Mouse (Mus musculus): Measurements from ENCODE around the gene Elmo3. TPM values are rescaled to one million over a fixed set of nuclear protein-coding genes. Genes with fewer than 3 reads are reported as not detected.

Elmo3 gene
- polyA plus RNA-seq, 1 experiment from 2014 or later, result 23.0 TPM

GRCm38 (mm10) chr8:105315073-105315769 lies 9.8 kb downstream of the Elmo3 start:
- H3K36me3 ChIP-seq (ENCODE audit: insufficient read depth, low read length), result peaks cover 11% of the 10 kb centered on the region; the same call in 1 of the 2 replicates
- H3K4me3 ChIP-seq (ENCODE audit: low read depth, low read length), result no peak overlapping the region
- 76% methylated on average over 18 of the region's 18 CpGs for WGBS
- no peak for ATAC-seq
- no peak for TF ChIP-seq CTCF (IDR thresholded peaks at IDR 0.05)
- DNase-seq (ENCODE audit: low spot score), result no peak
- H3K4me1 ChIP-seq (ENCODE audit: insufficient read depth, low read depth, low read length), result no peaks in the 10 kb centered on the region; the same call in 1 of the 2 replicates
- no peak overlapping the region for H3K9ac ChIP-seq (replicated peaks; ENCODE audit: low read depth)
- H3K27me3 ChIP-seq (replicated peaks; ENCODE audit: insufficient read depth, low read length), result no peaks in the 10 kb centered on the region
- H3K4me2 ChIP-seq (replicated peaks; ENCODE audit: low read depth, low read length), result no peak overlapping the region
- no peaks in the 10 kb centered on the region for H3K9me3 ChIP-seq (ENCODE audit: low read length)
- H3K27ac ChIP-seq (ENCODE audit: low read length), result no peak overlapping the region

- H3K9ac ChIP-seq (replicated peaks; ENCODE audit: low read depth), result no peak overlapping the region
- peaks cover 5% of the 10 kb centered on the region; the same call in 1 of the 2 replicates for H3K36me3 ChIP-seq (ENCODE audit: insufficient read depth, low read length)
- ATAC-seq, result peak; percentile 89
- TF ChIP-seq EP300 (IDR thresholded peaks at IDR 0.05) (peak; percentile 17; the same call in 1 of the 2 replicates), CTCF (IDR thresholded peaks at IDR 0.05) (no peak)
- DNase-seq (ENCODE audit: low spot score), result peak; percentile 91
- no peaks in the 10 kb centered on the region for H3K27me3 ChIP-seq (replicated peaks; ENCODE audit: insufficient read depth, low read length)
- peak overlapping the region; percentile 78 for H3K27ac ChIP-seq (ENCODE audit: low read length)
- 47% methylated on average over 4 of the region's 4 CpGs for WGBS
- H3K9me3 ChIP-seq (ENCODE audit: low read length), result no peaks in the 10 kb centered on the region
- H3K4me3 ChIP-seq (ENCODE audit: low read depth, low read length), result no peak overlapping the region
- no peaks in the 10 kb centered on the region; the same call in 1 of the 2 replicates for H3K4me1 ChIP-seq (ENCODE audit: insufficient read depth, low read depth, low read length)
- H3K4me2 ChIP-seq (replicated peaks; ENCODE audit: low read depth, low read length), result no peak overlapping the region
These were observed 12.5 kb downstream of the Elmo3 start for GRCm38 (mm10) chr8:105317941-105318340.

- peak overlapping the region; percentile 78 for H3K27ac ChIP-seq (ENCODE audit: low read length)
- DNase-seq (ENCODE audit: low spot score), result peak; percentile 85
- 57% methylated on average over 11 of the region's 11 CpGs for WGBS
These were observed 13.3 kb downstream of the Elmo3 start for GRCm38 (mm10) chr8:105318662-105319190.

GRCm38 (mm10) chr8:105323183-105323582 lies 17.8 kb downstream of the Elmo3 start:
- H3K27me3 ChIP-seq (replicated peaks; ENCODE audit: insufficient read depth, low read length), result no peaks in the 10 kb centered on the region
- H3K9me3 ChIP-seq (ENCODE audit: low read length), result no peaks in the 10 kb centered on the region
- no peak overlapping the region for H3K27ac ChIP-seq (ENCODE audit: low read length)
- H3K9ac ChIP-seq (replicated peaks; ENCODE audit: low read depth), result no peak overlapping the region
- no peak overlapping the region for H3K4me2 ChIP-seq (replicated peaks; ENCODE audit: low read depth, low read length)
- DNase-seq (ENCODE audit: low spot score) (no peak), ATAC-seq (no peak)
- H3K4me1 ChIP-seq (ENCODE audit: insufficient read depth, low read depth, low read length), result peaks cover 8% of the 10 kb centered on the region; the same call in 1 of the 2 replicates
- no peaks in the 10 kb centered on the region for H3K36me3 ChIP-seq (ENCODE audit: insufficient read depth, low read length)
- 85% methylated on average over 4 of the region's 4 CpGs for whole genome bisulfite sequencing
- H3K4me3 ChIP-seq (ENCODE audit: low read depth, low read length), result no peak overlapping the region
- TF ChIP-seq CTCF (IDR thresholded peaks at IDR 0.05) (no peak), EP300 (IDR thresholded peaks at IDR 0.05) (no peak)

More at GRCm38 (mm10) chr8:105318662-105319190, 13.3 kb downstream of the Elmo3 start:
- TF ChIP-seq CTCF (IDR thresholded peaks at IDR 0.05), result no peak
- TF ChIP-seq EP300 (IDR thresholded peaks at IDR 0.05), result no peak
- H3K27me3 ChIP-seq (replicated peaks; ENCODE audit: insufficient read depth, low read length), result no peaks in the 10 kb centered on the region
- H3K4me1 ChIP-seq (ENCODE audit: insufficient read depth, low read depth, low read length), result no peaks in the 10 kb centered on the region; the same call in 1 of the 2 replicates
- peak; percentile 77 for ATAC-seq
- H3K9me3 ChIP-seq (ENCODE audit: low read length), result no peaks in the 10 kb centered on the region
- H3K9ac ChIP-seq (replicated peaks; ENCODE audit: low read depth), result no peak overlapping the region
- no peaks in the 10 kb centered on the region; the same call in 1 of the 2 replicates for H3K36me3 ChIP-seq (ENCODE audit: insufficient read depth, low read length)
- H3K4me2 ChIP-seq (replicated peaks; ENCODE audit: low read depth, low read length), result no peak overlapping the region
- no peak overlapping the region for H3K4me3 ChIP-seq (ENCODE audit: low read depth, low read length)

GRCm38 (mm10) chr8:105325641-105326093 lies 20.3 kb downstream of the Elmo3 start:
- Histone ChIP-seq H3K27ac (ENCODE audit: low read length) (peak overlapping the region; percentile 80), H3K4me2 (replicated peaks; ENCODE audit: low read depth, low read length) (peak overlapping the region; percentile 79), H3K9me3 (ENCODE audit: low read length) (no peaks in the 10 kb centered on the region), H3K27me3 (replicated peaks; ENCODE audit: insufficient read depth, low read length) (no peaks in the 10 kb centered on the region), H3K9ac (replicated peaks; ENCODE audit: low read depth) (peak overlapping the region; percentile 84), H3K36me3 (ENCODE audit: insufficient read depth, low read length) (peaks cover 24% of the 10 kb centered on the region), H3K4me1 (ENCODE audit: insufficient read depth, low read depth, low read length) (peaks cover 8% of the 10 kb centered on the region; the same call in 1 of the 2 replicates), H3K4me3 (ENCODE audit: low read depth, low read length) (peak overlapping the region; percentile 82)
- whole genome bisulfite sequencing, result under 1% methylated on average over 12 of the region's 12 CpGs
- ATAC-seq (peak; percentile 19), DNase-seq (ENCODE audit: low spot score) (no peak)
- no peak for TF ChIP-seq EP300 (IDR thresholded peaks at IDR 0.05)
- TF ChIP-seq CTCF (IDR thresholded peaks at IDR 0.05), result no peak

GRCm38 (mm10) chr8:105326141-105326672 lies 20.8 kb downstream of the Elmo3 start, which contains the start of the genes Lrrc29 and Tmem208:
Lrrc29 (minus strand) TSS chr8:105326278.
Tmem208 (plus strand) TSS chr8:105326354.
- Histone ChIP-seq H3K27me3 (replicated peaks; ENCODE audit: insufficient read depth, low read length) (no peaks in the 10 kb centered on the region), H3K9ac (replicated peaks; ENCODE audit: low read depth) (peak within 1 kb of the TSS; percentile 84), H3K4me3 (ENCODE audit: low read depth, low read length) (peak within 1 kb of the TSS; percentile 82), H3K36me3 (ENCODE audit: insufficient read depth, low read length) (peaks cover 27% of the 10 kb centered on the region), H3K4me2 (replicated peaks; ENCODE audit: low read depth, low read length) (peak within 1 kb of the TSS; percentile 79), H3K9me3 (ENCODE audit: low read length) (no peaks in the 10 kb centered on the region), H3K4me1 (ENCODE audit: insufficient read depth, low read depth, low read length) (peaks cover 8% of the 10 kb centered on the region; the same call in 1 of the 2 replicates), H3K27ac (ENCODE audit: low read length) (peak within 1 kb of the TSS; percentile 80)
- no peak for TF ChIP-seq EP300 (IDR thresholded peaks at IDR 0.05)
- TF ChIP-seq CTCF (IDR thresholded peaks at IDR 0.05), result peak; percentile 81
- ATAC-seq (peak; percentile 92), DNase-seq (ENCODE audit: low spot score) (peak; percentile 99)
- under 1% methylated on average over 36 of the region's 36 CpGs for WGBS
